Mouse (Mus musculus): Measurements from ENCODE around the gene Prnp. TPM values are rescaled to one million over a fixed set of nuclear protein-coding genes. Genes with fewer than 3 reads are reported as not detected.

The Prnp gene
- polyA plus RNA-seq, 1 experiment: 207 TPM

GRCm38 (mm10) chr2:131987950-131988349 is 78.2 kb downstream of the Prnp start:
- Histone ChIP-seq H3K27ac (ENCODE audit: insufficient read depth, low read length) (no peak overlapping the region), H3K4me1 (ENCODE audit: control insufficient read depth, insufficient read depth, low read length) (no peaks in the 10 kb centered on the region; the same call in 1 of the 2 replicates), H3K4me3 (ENCODE audit: insufficient read depth, low read length) (no peak overlapping the region)
- TF ChIP-seq CTCF (IDR thresholded peaks at IDR 0.05; ENCODE audit: borderline replicate concordance, insufficient read depth, low read length): no peak
- TF ChIP-seq POLR2A (IDR thresholded peaks at IDR 0.05; ENCODE audit: low read depth, low read length): no peak

Other genes starting within 250 kb of the Prnp start
- not detected in 2 replicates for gene Erv3, start 50.2 kb upstream of the Prnp start, polyA plus RNA-seq (2011; ENCODE audit: insufficient read length, low read depth, missing spikeins)
- gene Prn, start within 50 bp of the Prnp start, polyA plus RNA-seq (2011; ENCODE audit: insufficient read length, low read depth, missing spikeins): not detected in 2 replicates
- 1.3 and 1.5 TPM in 2 replicates for gene Prnd, start 40.9 kb downstream of the Prnp start, polyA plus RNA-seq (2011; ENCODE audit: insufficient read length, low read depth, missing spikeins)
- 3.6 and 11.9 TPM in 2 replicates for gene Rassf2, start 120.3 kb downstream of the Prnp start, polyA plus RNA-seq (2011; ENCODE audit: insufficient read length, low read depth, missing spikeins)
- gene Slc23a2, start 235.2 kb downstream of the Prnp start, polyA plus RNA-seq (2011; ENCODE audit: insufficient read length, low read depth, missing spikeins): 18.1 and 21.8 TPM in 2 replicates

Measured in embryonic fibroblast, embryonic 13.5 days (primary cell).